Mouse (Mus musculus) CD4-positive helper T cell, adult 2 months (primary cell): ENCODE measurements at regions not wholly inside any gene's neighbourhood (a gene's known extent, or its start where the extent isn't known, plus 50 kb on each side); places are given as distances from the start of the nearest gene placed in this dataset.
A peak's percentile ranks its signal among the peaks of the same experiment; 100 is the strongest.

Experiments used
- DNase-seq: peaks from one replicate; pipeline ENCODE4 v3.0.0-alpha.2; 2012; ENCODE audit warnings: low read depth, missing footprints, low spot score

GRCm38 (mm10) chr8:26283957-26284356, 164.6 kb downstream of the Gm45692 start:
- no peak for DNase-seq

- DNase-seq: no peak
Measured at GRCm38 (mm10) chr8:26287665-26288064, 168.3 kb downstream of the Gm45692 start.

GRCm38 (mm10) chr8:26288163-26288562, 168.8 kb downstream of the Gm45692 start:
- DNase-seq: no peak

GRCm38 (mm10) chr8:26298066-26298804, 178.9 kb downstream of the Gm45692 start:
- DNase-seq: no peak

- DNase-seq: no peak
Measured at GRCm38 (mm10) chr8:26300246-26300645, 180.9 kb downstream of the Gm45692 start.

GRCm38 (mm10) chr8:26301961-26302360, 182.6 kb downstream of the Gm45692 start:
- DNase-seq: no peak

- DNase-seq: no peak
Measured at GRCm38 (mm10) chr8:26304566-26304965, 185.2 kb downstream of the Gm45692 start.

- no peak for DNase-seq
Measured at GRCm38 (mm10) chr8:26305061-26305879, 185.9 kb downstream of the Gm45692 start.

- DNase-seq: no peak
Measured at GRCm38 (mm10) chr8:26308121-26308641, 188.8 kb downstream of the Gm45692 start.

- DNase-seq: no peak
Measured at GRCm38 (mm10) chr8:26309764-26310163, 190.4 kb downstream of the Gm45692 start.

- no peak for DNase-seq
Measured at GRCm38 (mm10) chr8:26323606-26324350, 204.4 kb downstream of the Gm45692 start.

GRCm38 (mm10) chr8:26324606-26325005, 205.3 kb downstream of the Gm45692 start:
- DNase-seq: no peak

GRCm38 (mm10) chr8:26329813-26330212, 210.5 kb downstream of the Gm45692 start:
- no peak for DNase-seq

- DNase-seq: no peak
Measured at GRCm38 (mm10) chr8:26336906-26337650, 217.7 kb downstream of the Gm45692 start.

GRCm38 (mm10) chr8:26345078-26345477, 225.7 kb downstream of the Gm45692 start:
- peak; percentile 41 for DNase-seq

GRCm38 (mm10) chr8:26349231-26349630, 229.9 kb downstream of the Gm45692 start:
- DNase-seq: no peak

GRCm38 (mm10) chr8:26349854-26350253, 230.5 kb downstream of the Gm45692 start:
- DNase-seq: no peak

- no peak for DNase-seq
Measured at GRCm38 (mm10) chr8:26350616-26351015, 231.3 kb downstream of the Gm45692 start.

- DNase-seq: no peak
Measured at GRCm38 (mm10) chr8:26351643-26352540, 232.6 kb downstream of the Gm45692 start.

- DNase-seq: no peak
Measured at GRCm38 (mm10) chr8:26352541-26353010, 233.2 kb downstream of the Gm45692 start.
